Mouse (Mus musculus): ENCODE measurements around the gene Tbc1d1.

DNA sequence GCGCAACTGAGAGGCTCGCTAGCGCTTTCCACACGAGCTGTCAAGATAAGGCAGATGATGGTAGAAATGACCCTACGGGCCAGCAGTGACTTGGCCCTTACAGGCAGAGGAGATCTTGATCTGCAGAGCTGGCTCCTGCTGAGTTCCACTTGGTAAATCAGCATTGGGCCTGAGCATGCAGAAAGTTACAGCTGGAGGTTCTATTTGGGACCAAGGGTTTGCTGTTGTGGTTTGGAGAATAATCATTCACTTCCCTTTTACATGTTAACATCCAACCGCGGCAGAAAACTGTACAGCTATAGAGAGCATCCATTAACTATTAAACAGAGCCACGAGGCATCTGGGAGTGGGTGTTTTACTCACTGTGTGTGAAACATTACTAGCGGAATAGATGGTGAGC, 111.2 kb downstream of the Tbc1d1 start:
- TF ChIP-seq ZNF384 (IDR thresholded peaks at IDR 0.05; ENCODE audit: low read depth, low read length), result no peak
- no peak for TF ChIP-seq HCFC1 (IDR thresholded peaks at IDR 0.05; ENCODE audit: borderline replicate concordance, insufficient read depth, low read length)
- TF ChIP-seq MAFK (IDR thresholded peaks at IDR 0.05; ENCODE audit: insufficient read depth, low read depth, low read length), result no peak
- no peak for TF ChIP-seq ZC3H11A (IDR thresholded peaks at IDR 0.05; ENCODE audit: borderline replicate concordance, low read depth, low read length)
- TF ChIP-seq CHD2 (IDR thresholded peaks at IDR 0.05; ENCODE audit: low read depth, low read length), result no peak

Data from ES-E14 (cell line).